Mouse (Mus musculus) embryonic facial prominence, embryonic 10.5 days (tissue): Measurements from ENCODE around the gene Plac1. TPM values are rescaled to one million over a fixed set of nuclear protein-coding genes. Genes with fewer than 3 reads are reported as not detected.

Experiments used
- DNase-seq: peaks from one replicate; pipeline ENCODE4 v3.0.0-alpha.2; 2017; ENCODE audit warnings: low spot score
- H3K27ac ChIP-seq: fragments of 300-500 bp; sonication (generic); replicated peaks from 2 replicates; pipeline ENCODE4 v1.5.1; 2016; ENCODE audit warnings: mild to moderate bottlenecking
- H3K27me3 ChIP-seq: fragments of 300-500 bp; sonication (generic); replicated peaks from 2 replicates; pipeline ENCODE4 v1.6.1; 2016; ENCODE audit warnings: low read depth, mild to moderate bottlenecking; ENCODE audit not compliant: poor library complexity, severe bottlenecking
- H3K36me3 ChIP-seq: fragments of 300-500 bp; sonication (generic); replicated peaks from 2 replicates; pipeline ENCODE4 v1.6.1; 2016; ENCODE audit warnings: mild to moderate bottlenecking, moderate library complexity
- H3K4me1 ChIP-seq: fragments of 300-500 bp; sonication (generic); 2 replicates; pipeline ENCODE4 v1.6.1; 2016
- H3K4me3 ChIP-seq: fragments of 300-500 bp; sonication (generic); 2 replicates; pipeline ENCODE4 v1.5.1; 2016; ENCODE audit warnings: mild to moderate bottlenecking, moderate library complexity
- H3K9me3 ChIP-seq: fragments of 300-500 bp; sonication (generic); 2 replicates; pipeline ENCODE4 v1.6.1; 2016; ENCODE audit warnings: mild to moderate bottlenecking
- WGBS: fragments of 180-500 bp; shearing (Covaris S2); methylation state at CpG from one replicate; pipeline ENCODE4 v1.1.7; 2016; 5-methylcytosine and 5-hydroxymethylcytosine counted together
- polyA plus RNA-seq: library from polyadenylated mRNA; unstranded; fragments of >200 nt; fragmentation: Nextera tagmentation; extraction: Ambion mirVana; gene quantifications from 2 replicates; pipeline ENCODE4 v1.2.1, GENCODE M21; 2016

Plac1 gene
- polyA plus RNA-seq, 1 experiment from 2014 or later: 4.1 TPM

DNA sequence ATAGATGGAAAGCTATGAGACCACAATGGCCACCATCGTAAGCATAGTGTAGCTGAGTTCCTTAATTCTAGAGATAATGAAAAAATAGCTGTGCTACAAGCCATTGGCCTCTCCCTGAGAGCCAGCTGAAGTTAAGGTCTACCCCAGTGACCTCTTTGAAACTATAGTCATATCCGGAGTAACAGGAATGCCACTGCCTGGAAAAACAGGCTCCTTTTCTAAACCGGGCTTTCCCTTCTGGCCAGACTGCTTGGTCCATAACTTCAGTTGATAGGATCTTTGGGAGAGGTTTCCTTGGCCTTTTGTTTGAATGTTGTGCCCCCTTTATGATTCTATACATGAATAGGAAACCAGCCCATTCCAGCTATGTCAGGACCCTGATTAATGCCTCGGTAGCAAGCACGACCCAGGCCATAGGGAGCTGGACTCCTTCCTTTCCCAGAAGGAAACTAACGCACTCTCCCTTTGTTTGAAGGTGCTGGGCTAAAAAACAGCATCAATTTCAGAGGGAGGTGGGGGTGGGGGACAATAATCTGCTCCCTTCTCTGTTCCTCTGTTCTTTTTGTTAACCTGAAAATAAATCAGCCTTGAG, 15.5 kb downstream of the Plac1 start:
- Histone ChIP-seq H3K27me3 (0 out of 2 replicates have a peak, but pooled peaks cover 2% of the 10 kb centered on the region), H3K36me3 (no peaks in the 10 kb centered on the region), H3K27ac (no peak overlapping the region), H3K4me3 (no peak overlapping the region), H3K4me1 (0 out of 2 replicates have a peak, but pooled peaks cover 2% of the 10 kb centered on the region), H3K9me3 (no peaks in the 10 kb centered on the region)
- WGBS: 64% methylated on average over 6 of the region's 6 CpGs
- no peak for DNase-seq

DNA sequence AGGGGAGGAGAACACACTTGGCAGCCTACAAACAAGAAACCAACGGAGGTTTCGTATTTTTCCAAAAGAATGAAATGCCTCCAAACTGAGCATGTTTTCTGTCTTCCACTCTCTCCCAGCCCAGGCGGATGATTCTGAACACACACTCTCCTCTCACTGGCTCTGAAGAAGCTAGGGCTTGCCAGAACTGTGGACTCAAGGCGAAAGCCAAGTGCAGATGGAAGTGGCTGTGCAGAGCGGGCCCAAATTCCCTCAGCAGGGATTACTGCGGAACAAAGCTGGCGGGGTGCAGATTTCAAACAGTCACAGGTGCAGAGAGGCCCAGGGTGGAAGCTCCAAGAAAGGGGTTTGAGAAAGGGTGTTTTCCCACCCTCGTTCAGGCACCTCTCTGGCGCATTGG, 19.1 kb downstream of the Plac1 start:
- H3K4me3 ChIP-seq: no peak overlapping the region
- no peaks in the 10 kb centered on the region for H3K9me3 ChIP-seq
- H3K36me3 ChIP-seq: no peaks in the 10 kb centered on the region
- 81% methylated on average over 9 of the region's 9 CpGs for WGBS
- 0 out of 2 replicates have a peak, but pooled peaks cover 2% of the 10 kb centered on the region for H3K4me1 ChIP-seq
- no peak for DNase-seq
- 0 out of 2 replicates have a peak, but pooled peaks cover 2% of the 10 kb centered on the region for H3K27me3 ChIP-seq
- no peak overlapping the region for H3K27ac ChIP-seq

DNA sequence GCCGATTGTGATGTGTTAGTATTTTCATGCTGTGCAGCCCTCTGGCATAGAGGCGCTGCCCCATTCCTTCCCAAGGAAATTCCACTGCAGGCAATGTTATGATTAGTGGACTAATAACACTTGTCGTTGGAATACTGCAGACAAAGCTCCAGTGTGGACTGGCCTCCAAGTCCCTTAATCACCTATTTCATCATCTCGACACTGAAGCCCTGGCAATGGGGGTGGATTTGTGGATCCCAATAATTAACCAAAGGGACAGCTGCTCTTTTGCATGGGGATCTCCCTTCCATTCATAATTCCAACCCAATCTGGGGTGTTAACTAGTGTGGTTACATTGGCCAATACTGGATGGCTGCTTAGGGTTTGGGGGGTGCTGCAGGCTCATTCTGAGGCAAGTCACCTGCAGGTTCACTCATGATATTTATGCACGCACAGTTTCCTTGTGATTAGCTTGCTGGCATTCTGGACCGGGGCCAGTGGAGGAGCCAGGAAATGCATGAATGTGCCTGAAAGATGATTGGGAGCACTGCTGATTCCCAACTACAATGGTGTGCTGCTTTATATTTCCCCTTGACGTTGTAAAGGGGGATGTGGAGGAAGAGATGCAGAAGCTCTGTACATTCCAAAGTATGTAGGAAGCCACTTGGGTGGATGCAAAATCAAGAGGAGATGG, 25.2 kb downstream of the Plac1 start:
- Histone ChIP-seq H3K36me3 (no peaks in the 10 kb centered on the region), H3K27me3 (peaks cover 8% of the 10 kb centered on the region; the same call in 1 of the 2 replicates), H3K9me3 (no peaks in the 10 kb centered on the region), H3K4me1 (0 out of 2 replicates have a peak, but pooled peaks cover 3% of the 10 kb centered on the region), H3K4me3 (no peak overlapping the region), H3K27ac (no peak overlapping the region)
- WGBS: 73% methylated on average over 7 of the region's 7 CpGs
- no peak for DNase-seq

DNA sequence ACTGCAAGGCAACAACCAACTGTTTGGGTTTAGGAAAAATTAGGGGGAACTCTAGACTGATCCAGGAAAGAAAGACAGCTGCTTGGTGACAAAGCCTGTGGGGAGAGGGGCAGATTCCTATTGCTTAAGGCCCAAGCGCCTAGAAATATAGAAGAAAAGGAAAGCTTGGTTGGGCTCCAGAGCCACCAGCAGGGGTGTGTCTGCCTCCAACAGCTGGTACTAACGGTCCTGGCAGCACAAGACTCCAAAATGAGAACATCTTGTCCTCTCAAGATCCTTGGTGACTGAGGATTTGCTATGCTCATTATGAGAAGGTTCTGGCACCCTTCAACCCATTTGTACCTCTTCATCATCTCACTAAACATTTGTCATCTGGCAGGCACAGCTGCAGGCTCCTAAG, 26.1 kb downstream of the Plac1 start:
- Histone ChIP-seq H3K4me3 (no peak overlapping the region), H3K9me3 (no peaks in the 10 kb centered on the region), H3K27ac (no peak overlapping the region), H3K27me3 (peaks cover 15% of the 10 kb centered on the region), H3K4me1 (peaks cover 8% of the 10 kb centered on the region; the same call in 1 of the 2 replicates), H3K36me3 (no peaks in the 10 kb centered on the region)
- no peak for DNase-seq
- WGBS: 79% methylated on average over 2 of the region's 2 CpGs

DNA sequence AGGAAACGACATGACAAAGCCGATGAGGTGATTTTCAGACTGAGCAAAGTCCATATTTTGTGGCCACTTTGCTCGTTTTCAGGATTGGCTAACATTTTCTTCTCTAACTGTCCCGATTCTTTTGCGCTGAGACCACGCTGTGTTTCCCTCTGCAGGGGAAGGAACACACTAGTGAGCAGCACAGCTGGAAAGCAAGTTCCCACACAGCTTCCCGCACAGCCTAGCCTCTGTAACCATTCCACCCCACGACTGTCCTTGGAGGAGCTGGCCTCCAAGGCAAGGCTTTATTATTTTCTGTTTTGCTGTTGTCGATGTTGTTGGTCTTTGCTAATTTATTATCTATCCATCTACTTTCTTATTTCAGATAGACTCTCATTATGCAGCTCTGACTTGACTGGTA, 27.4 kb downstream of the Plac1 start:
- WGBS: 60% methylated on average over 9 of the region's 9 CpGs
- Histone ChIP-seq H3K36me3 (no peaks in the 10 kb centered on the region), H3K4me3 (no peak overlapping the region), H3K27ac (peak overlapping the region; percentile 40; the same call in 1 of the 2 replicates), H3K4me1 (peaks cover 8% of the 10 kb centered on the region; the same call in 1 of the 2 replicates), H3K9me3 (no peaks in the 10 kb centered on the region), H3K27me3 (peaks cover 27% of the 10 kb centered on the region)
- no peak for DNase-seq

DNA sequence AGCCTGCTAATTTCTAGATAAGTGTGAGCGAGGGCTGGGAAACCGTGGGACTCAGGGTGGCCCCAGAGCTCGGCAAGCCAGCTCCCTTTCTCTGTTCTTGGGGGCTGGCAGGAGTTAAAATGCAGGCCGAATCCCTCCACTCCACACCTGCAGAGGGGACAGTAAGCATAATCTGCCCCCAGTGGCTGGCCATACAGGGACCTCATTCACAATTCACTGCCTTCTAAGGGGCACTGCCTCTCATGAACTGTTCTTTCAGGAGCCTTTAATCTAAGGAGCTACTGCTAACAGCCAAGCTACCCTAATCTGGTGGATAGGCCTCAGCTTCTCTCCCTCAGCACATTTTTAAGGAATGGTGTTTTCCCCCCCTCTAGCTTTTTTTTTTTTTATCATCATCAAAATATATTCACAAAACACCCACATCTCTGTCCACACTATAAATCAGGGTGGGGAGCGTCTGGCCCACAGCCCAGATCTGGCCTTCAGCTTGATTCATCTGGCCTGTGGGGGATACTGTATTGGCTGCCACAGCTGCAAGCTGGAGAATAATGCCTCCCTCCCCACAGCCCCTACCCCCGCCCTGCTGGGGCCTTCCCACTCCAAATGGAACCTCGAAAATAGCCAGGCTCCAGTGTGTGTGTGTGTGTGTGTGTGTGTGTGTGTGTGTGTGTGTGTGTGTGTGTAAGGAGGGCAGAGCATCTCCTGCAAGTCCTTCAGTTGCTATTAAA, 28.0 kb downstream of the Plac1 start:
- H3K4me1 ChIP-seq: peaks cover 8% of the 10 kb centered on the region; the same call in 1 of the 2 replicates
- peak overlapping the region; percentile 40 for H3K27ac ChIP-seq
- H3K4me3 ChIP-seq: no peak overlapping the region
- H3K36me3 ChIP-seq: no peaks in the 10 kb centered on the region
- peaks cover 27% of the 10 kb centered on the region for H3K27me3 ChIP-seq
- no peak for DNase-seq
- 68% methylated on average over 7 of the region's 7 CpGs for WGBS
- H3K9me3 ChIP-seq: no peaks in the 10 kb centered on the region

DNA sequence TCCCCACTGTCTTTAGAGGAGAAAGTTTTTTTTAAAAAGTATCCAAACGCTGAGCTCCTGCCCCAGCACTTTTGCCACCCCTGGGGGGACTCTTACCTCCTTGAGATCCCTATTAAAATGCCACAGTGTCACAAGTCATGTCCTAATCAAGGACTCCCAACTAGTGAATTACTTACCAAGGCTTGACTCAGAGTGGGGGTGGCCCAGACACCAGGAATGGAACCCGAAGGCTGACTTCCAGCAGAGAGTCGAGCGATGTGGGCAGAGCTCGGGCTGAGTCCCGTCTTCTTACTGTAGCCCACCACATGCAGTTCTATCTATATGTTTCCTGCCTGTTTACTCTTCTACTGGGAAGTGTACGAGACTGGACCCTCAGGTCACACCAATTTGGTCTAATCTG, 30.5 kb downstream of the Plac1 start:
- H3K27ac ChIP-seq: peak overlapping the region; percentile 24; the same call in 1 of the 2 replicates
- no peaks in the 10 kb centered on the region for H3K9me3 ChIP-seq
- no peak overlapping the region for H3K4me3 ChIP-seq
- WGBS: 58% methylated on average over 7 of the region's 7 CpGs
- H3K4me1 ChIP-seq: peaks cover 8% of the 10 kb centered on the region; the same call in 1 of the 2 replicates
- H3K27me3 ChIP-seq: peaks cover 19% of the 10 kb centered on the region
- H3K36me3 ChIP-seq: no peaks in the 10 kb centered on the region
- no peak for DNase-seq

DNA sequence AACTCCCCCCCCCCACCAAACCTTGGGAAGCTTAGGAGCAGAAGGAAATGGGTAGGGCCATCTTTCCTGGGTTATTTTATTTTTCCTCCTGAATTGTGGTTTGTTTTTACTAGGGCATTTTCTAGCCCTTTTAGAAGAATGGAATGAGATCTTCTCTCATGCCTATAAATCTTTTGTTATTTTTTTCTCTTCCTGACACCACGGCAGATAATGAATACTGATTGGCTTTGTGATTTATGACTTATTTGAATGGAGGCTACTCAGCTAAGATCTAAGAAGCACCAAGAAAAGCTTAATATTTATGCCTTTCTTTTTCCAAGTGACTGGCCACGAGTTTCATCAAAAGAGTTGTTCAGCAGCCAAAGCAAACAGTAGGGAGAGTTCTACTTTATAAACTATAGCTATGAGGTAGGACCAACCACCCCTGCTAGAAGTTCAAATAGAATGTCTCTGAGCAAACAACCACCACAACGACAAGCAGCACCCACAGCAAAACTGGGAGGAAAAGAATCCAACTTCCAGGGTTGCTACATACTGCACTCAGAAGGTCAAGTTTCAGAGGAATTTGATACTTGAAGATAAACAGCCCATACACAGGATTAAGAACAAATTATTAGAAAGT, 35.1 kb downstream of the Plac1 start:
- Histone ChIP-seq H3K4me3 (no peak overlapping the region), H3K36me3 (no peaks in the 10 kb centered on the region), H3K9me3 (no peaks in the 10 kb centered on the region), H3K27ac (no peak overlapping the region), H3K4me1 (peaks cover 5% of the 10 kb centered on the region; the same call in 1 of the 2 replicates), H3K27me3 (peaks cover 19% of the 10 kb centered on the region)
- 64% methylated on average over 3 of the region's 3 CpGs for WGBS
- DNase-seq: no peak

DNA sequence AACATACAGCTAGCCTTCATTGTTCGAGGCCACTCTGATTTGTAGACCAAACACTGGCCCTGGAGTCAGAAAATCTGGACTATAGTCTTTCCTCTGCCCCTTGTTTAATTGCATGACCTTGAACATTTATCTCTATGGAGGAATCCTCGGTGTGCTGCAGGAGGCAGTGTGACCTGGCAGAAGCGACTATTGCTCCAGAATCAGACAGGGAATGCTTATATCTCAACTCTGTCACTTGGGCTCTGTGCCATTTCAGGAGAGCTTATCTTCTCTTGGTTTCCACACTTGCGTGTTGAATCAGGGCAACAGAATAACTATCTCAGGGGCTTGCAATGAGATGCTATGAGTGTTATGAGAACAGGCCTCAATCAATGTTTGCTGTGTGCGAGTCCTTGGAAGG, 38.3 kb downstream of the Plac1 start:
- H3K27ac ChIP-seq: no peak overlapping the region
- H3K4me3 ChIP-seq: no peak overlapping the region
- no peaks in the 10 kb centered on the region for H3K4me1 ChIP-seq
- no peaks in the 10 kb centered on the region for H3K27me3 ChIP-seq
- WGBS: 83% methylated on average over 5 of the region's 5 CpGs
- no peaks in the 10 kb centered on the region for H3K36me3 ChIP-seq
- H3K9me3 ChIP-seq: no peaks in the 10 kb centered on the region
- no peak for DNase-seq

DNA sequence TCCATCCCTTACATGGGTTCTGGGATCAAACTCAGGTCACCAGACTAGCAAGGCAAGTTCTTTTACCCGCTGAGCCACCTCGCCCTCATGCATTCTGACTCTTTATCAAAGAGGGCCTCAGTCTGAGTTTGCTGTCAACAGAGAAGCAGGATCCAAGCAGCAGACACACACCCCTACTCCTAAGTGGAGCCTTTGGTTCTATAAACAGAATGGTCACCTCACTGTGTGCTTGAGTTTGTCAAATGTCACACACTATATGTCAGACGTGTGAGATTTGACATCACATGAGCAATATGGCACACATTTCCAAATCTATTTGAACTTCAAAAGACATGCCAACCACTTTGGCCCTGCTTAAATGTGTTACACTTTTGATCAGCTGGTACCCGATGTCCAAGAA, 42.2 kb downstream of the Plac1 start:
- no peak for DNase-seq
- H3K27ac ChIP-seq: no peak overlapping the region
- H3K4me3 ChIP-seq: no peak overlapping the region
- H3K27me3 ChIP-seq: peaks cover 3% of the 10 kb centered on the region; the same call in 1 of the 2 replicates
- no peaks in the 10 kb centered on the region for H3K36me3 ChIP-seq
- H3K9me3 ChIP-seq: no peaks in the 10 kb centered on the region
- WGBS: 83% methylated on average over 4 of the region's 4 CpGs
- 0 out of 2 replicates have a peak, but pooled peaks cover 2% of the 10 kb centered on the region for H3K4me1 ChIP-seq

DNA sequence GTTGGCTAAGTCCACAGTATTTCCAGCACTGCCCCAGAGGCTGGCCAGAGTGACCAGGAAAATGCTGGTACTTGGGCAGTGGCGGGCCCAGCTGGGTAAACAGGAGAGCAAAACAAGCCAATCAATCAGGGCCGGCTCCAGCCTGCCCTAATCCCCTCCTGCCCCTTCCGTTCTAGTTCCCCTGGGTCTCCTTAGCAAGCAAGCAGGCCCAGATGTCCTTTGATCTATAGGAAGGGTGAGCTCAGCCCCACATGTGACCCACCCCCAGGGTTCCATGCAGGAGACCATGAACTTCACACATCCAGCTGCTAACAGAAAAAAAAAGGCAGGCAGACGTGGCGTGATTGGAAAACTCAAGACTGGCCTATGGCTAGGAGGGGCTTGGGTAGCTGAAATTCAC, 43.5 kb downstream of the Plac1 start:
- Histone ChIP-seq H3K9me3 (no peaks in the 10 kb centered on the region), H3K4me1 (0 out of 2 replicates have a peak, but pooled peaks cover 2% of the 10 kb centered on the region), H3K36me3 (no peaks in the 10 kb centered on the region), H3K27me3 (peaks cover 3% of the 10 kb centered on the region; the same call in 1 of the 2 replicates), H3K4me3 (no peak overlapping the region), H3K27ac (no peak overlapping the region)
- peak; percentile 61 for DNase-seq
- WGBS: 35% methylated on average over 5 of the region's 5 CpGs

DNA sequence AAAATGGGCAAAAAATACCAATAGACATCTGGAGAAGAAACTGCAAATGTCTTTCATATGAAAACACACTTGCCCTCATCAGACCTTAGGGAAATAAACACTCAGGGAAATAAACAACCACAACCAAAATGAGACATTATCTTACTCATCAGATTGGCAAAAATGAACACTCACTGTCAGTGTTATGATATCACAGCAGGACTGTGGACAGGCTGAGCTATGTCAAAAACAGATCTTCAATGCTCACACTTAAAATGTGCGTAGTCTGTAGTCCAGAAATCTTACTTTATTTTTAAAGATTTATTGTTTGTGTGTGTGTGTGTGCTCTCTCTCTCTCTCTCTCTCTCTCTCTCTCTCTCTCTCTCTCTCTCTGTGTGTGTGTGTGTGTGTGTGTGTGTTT, 51.2 kb downstream of the Plac1 start:
- no peak for DNase-seq
- H3K4me3 ChIP-seq: no peak overlapping the region
- WGBS: 89% methylated on average over 1 of the region's 1 CpGs

More for the DNA sequence above, 51.2 kb downstream of the Plac1 start:
- H3K9me3 ChIP-seq: no peaks in the 10 kb centered on the region
- H3K4me1 ChIP-seq: 0 out of 2 replicates have a peak, but pooled peaks cover 2% of the 10 kb centered on the region
- H3K27me3 ChIP-seq: peaks cover 7% of the 10 kb centered on the region
- no peak overlapping the region for H3K27ac ChIP-seq
- H3K36me3 ChIP-seq: no peaks in the 10 kb centered on the region
